Mouse (Mus musculus): ENCODE results near the gene Steap4.
"Not testable (repeated sequence)": the region's sequence is repeated elsewhere in the genome, so short reads cannot be mapped to it uniquely, and the experiment has no call there.

Gene Steap4

GRCm38 (mm10) chr5:7988415-7988814 lies 28.2 kb downstream of the Steap4 start:
- DNase-seq (ENCODE audit: low read depth, low spot score) = no peak

GRCm38 (mm10) chr5:7991631-7992030 lies 31.4 kb downstream of the Steap4 start:
- not testable (repeated sequence) for DNase-seq (ENCODE audit: low read depth, low spot score)

DNA sequence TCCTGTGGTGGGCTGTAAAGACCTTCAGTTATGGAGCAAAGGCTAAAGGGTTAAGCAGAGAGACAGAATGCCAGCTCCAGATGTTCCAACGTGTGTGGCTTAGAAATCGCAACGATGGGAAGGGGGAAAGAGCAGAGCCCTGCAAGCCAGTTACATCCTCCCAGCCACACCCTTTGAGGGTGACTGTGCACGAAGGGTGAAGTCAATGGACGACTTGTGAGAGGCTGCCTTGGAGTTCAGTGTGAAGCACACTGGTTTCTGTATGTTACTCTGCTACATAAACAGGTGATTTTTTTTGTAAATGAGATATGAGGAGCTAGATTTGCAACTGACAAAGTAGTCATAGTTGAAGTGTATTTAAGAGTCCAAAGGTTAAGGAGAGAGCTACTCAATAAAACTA lies 33.5 kb downstream of the Steap4 start:
- no peak for DNase-seq (ENCODE audit: low read depth, low spot score)

DNA sequence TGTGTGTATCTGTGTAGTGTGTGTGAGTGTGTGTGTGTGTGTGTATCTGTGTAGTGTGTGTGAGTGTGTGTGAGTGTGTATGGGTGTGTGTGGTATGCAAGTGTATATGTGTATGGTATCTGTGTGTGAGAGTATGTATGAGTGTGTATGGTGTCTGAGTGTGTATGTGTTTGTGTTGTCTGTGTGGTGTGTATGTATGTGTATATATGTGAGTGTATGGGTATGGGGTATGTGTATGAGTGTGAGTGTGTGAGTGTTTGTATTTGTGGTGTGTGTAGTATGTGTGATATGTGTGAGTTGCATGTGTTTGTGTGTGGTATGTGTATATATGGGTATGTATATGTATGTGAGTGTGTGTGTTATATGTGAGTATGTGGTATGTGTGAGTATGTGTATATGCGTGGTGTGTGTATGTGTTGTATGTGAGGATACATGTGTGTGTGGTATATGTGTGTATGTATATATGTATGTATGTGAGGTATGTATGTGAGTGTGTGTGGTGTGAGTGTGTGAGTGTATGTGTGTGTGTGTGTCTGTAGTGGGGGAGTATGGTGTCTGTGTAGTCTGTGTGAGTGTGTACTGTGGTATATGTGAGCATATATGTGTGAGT lies 35.1 kb downstream of the Steap4 start:
- no peak for DNase-seq (ENCODE audit: low read depth, low spot score)

DNA sequence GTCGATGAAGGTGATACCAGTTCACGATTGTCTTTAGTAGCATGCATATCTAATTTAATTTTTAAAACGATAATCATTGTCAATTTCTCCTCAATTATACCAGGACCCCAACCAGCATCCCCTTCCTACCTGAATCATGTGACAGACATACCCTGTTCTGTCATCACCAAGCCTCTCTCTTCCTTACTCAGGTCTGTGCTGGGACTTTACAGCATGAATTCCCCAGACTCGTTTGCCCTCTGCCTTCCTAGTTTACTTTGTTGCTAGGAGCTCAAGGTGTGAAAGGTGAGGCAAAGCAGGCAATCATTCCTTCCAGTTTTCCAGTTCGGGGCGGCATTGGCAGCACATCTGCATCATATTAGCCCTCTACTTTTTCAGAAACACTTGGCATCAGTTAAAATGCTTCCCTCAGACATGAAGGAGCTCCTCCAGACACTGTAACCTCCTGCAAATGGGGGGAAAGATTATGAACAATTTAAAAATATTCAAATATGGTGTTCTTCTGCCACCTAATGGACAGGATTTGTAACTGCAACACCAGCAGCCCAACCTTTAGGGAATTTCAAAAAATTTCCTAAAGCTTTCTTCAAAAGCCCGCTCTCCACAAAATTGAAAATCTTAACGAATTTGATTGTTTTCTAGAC lies 36.3 kb downstream of the Steap4 start:
- DNase-seq (ENCODE audit: low read depth, low spot score) = peak; percentile 9

DNA sequence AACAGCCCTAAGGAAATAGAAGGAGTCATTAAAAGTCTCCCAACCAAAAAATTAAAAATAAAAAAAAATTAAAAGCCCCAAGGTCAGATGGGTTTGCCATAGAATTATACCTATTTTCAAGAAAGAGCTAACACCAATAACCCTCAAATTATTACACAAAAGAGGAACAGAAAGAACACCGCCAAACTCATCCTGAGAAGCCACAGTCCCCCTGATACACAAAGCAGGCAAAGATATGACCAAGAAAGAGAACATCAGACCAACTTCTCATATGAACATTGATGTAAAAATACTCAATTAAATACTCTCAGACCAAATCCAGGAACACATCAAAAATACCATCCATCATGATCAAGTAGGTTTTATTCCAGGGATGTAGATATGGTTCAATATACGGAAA lies 36.8 kb downstream of the Steap4 start:
- DNase-seq (ENCODE audit: low read depth, low spot score) = no peak

DNA sequence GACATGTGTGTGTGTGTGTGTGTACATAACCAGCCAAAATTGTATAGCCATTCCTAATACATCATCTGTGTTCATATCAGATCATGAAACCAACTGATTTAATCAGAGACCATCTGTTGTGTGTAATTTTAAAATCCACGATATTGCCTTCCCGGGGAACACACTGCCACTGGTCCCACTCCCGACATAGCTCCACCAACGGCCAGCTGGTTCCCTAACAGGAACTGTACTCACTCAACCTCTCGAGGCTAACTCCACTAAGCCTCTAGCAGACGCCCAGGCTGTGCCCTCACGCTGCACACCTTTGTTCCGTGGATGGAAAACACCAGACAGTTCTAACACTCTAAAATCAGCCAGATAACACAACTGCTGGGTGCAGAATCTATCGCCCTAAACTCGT lies 40.2 kb downstream of the Steap4 start:
- DNase-seq (ENCODE audit: low read depth, low spot score) = no peak

DNA sequence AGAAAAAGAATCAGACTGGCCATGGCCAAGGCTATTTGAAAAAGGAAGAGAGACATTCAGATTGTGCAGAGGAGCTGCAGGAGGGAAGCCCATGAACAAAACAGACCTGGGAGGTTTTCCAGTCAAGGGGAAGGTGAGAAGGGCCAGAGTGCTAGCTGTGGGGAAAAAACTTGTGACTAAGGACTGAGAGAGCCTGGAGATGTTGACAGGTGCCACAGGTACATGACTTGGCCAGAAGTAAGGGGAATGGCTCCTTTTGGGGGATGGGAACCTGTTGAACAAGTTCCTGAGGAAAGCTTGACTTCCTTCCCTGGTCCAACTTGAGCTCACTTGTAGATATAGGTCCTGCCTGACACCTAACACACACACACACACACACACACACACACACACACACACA lies 42.6 kb downstream of the Steap4 start:
- DNase-seq (ENCODE audit: low read depth, low spot score) = no peak

- DNase-seq (ENCODE audit: low read depth, low spot score) = no peak
Observed at GRCm38 (mm10) chr5:8013276-8013675, 53.0 kb downstream of the Steap4 start.
